Mouse (Mus musculus): ENCODE measurements around the gene Mnat1.
A peak's percentile ranks its signal among the peaks of the same experiment; 100 is the strongest.

The Mnat1 gene

GRCm38 (mm10) chr12:73205710-73206649 is 82.5 kb downstream of the Mnat1 start:
- Histone ChIP-seq H3K4me1 (replicated peaks; ENCODE audit: low read depth, low read length) (peaks cover 5% of the 10 kb centered on the region; the same call in 1 of the 2 replicates), H3K9me3 (ENCODE audit: low read length) (no peaks in the 10 kb centered on the region), H3K27me3 (ENCODE audit: insufficient read depth, low read length) (no peaks in the 10 kb centered on the region), H3K4me3 (replicated peaks; ENCODE audit: low read length) (no peak overlapping the region), H3K36me3 (ENCODE audit: insufficient read depth, low read length) (no peaks in the 10 kb centered on the region)
- TF ChIP-seq NANOG (IDR thresholded peaks at IDR 0.05; ENCODE audit: borderline replicate concordance, low read length) = no peak
- TF ChIP-seq CTCF (conservative IDR thresholded peaks at IDR 0.05; ENCODE audit: low read length) = no peak
- TF ChIP-seq POU5F1 (IDR thresholded peaks at IDR 0.05; ENCODE audit: borderline replicate concordance, low read length) = no peak

GRCm38 (mm10) chr12:73207008-73207407 is 83.5 kb downstream of the Mnat1 start:
- no peaks in the 10 kb centered on the region for H3K27me3 ChIP-seq (ENCODE audit: insufficient read depth, low read length)
- H3K4me3 ChIP-seq (replicated peaks; ENCODE audit: low read length) = no peak overlapping the region
- H3K36me3 ChIP-seq (ENCODE audit: insufficient read depth, low read length) = no peaks in the 10 kb centered on the region
- TF ChIP-seq NANOG (IDR thresholded peaks at IDR 0.05; ENCODE audit: borderline replicate concordance, low read length) = no peak
- TF ChIP-seq POU5F1 (IDR thresholded peaks at IDR 0.05; ENCODE audit: borderline replicate concordance, low read length) = no peak
- no peak for TF ChIP-seq CTCF (conservative IDR thresholded peaks at IDR 0.05; ENCODE audit: low read length)
- H3K9me3 ChIP-seq (ENCODE audit: low read length) = no peaks in the 10 kb centered on the region
- peaks cover 5% of the 10 kb centered on the region; the same call in 1 of the 2 replicates for H3K4me1 ChIP-seq (replicated peaks; ENCODE audit: low read depth, low read length)

- no peak overlapping the region for H3K4me3 ChIP-seq (replicated peaks; ENCODE audit: low read length)
- no peaks in the 10 kb centered on the region for H3K27me3 ChIP-seq (ENCODE audit: insufficient read depth, low read length)
- TF ChIP-seq NANOG (IDR thresholded peaks at IDR 0.05; ENCODE audit: borderline replicate concordance, low read length) (no peak), CTCF (conservative IDR thresholded peaks at IDR 0.05; ENCODE audit: low read length) (no peak), POU5F1 (IDR thresholded peaks at IDR 0.05; ENCODE audit: borderline replicate concordance, low read length) (no peak)
- no peaks in the 10 kb centered on the region for H3K36me3 ChIP-seq (ENCODE audit: insufficient read depth, low read length)
- H3K9me3 ChIP-seq (ENCODE audit: low read length) = no peaks in the 10 kb centered on the region
- H3K4me1 ChIP-seq (replicated peaks; ENCODE audit: low read depth, low read length) = peaks cover 5% of the 10 kb centered on the region; the same call in 1 of the 2 replicates
Observed at GRCm38 (mm10) chr12:73207461-73207860, 83.9 kb downstream of the Mnat1 start.

GRCm38 (mm10) chr12:73208518-73208917 is 85.0 kb downstream of the Mnat1 start:
- Histone ChIP-seq H3K36me3 (ENCODE audit: insufficient read depth, low read length) (no peaks in the 10 kb centered on the region), H3K4me3 (replicated peaks; ENCODE audit: low read length) (no peak overlapping the region), H3K9me3 (ENCODE audit: low read length) (no peaks in the 10 kb centered on the region), H3K27me3 (ENCODE audit: insufficient read depth, low read length) (no peaks in the 10 kb centered on the region), H3K4me1 (replicated peaks; ENCODE audit: low read depth, low read length) (peaks cover 5% of the 10 kb centered on the region; the same call in 1 of the 2 replicates)
- no peak for TF ChIP-seq NANOG (IDR thresholded peaks at IDR 0.05; ENCODE audit: borderline replicate concordance, low read length)
- no peak for TF ChIP-seq POU5F1 (IDR thresholded peaks at IDR 0.05; ENCODE audit: borderline replicate concordance, low read length)
- TF ChIP-seq CTCF (conservative IDR thresholded peaks at IDR 0.05; ENCODE audit: low read length) = no peak

- TF ChIP-seq NANOG (IDR thresholded peaks at IDR 0.05; ENCODE audit: borderline replicate concordance, low read length) (no peak), CTCF (conservative IDR thresholded peaks at IDR 0.05; ENCODE audit: low read length) (no peak), POU5F1 (IDR thresholded peaks at IDR 0.05; ENCODE audit: borderline replicate concordance, low read length) (no peak)
- no peaks in the 10 kb centered on the region for H3K27me3 ChIP-seq (ENCODE audit: insufficient read depth, low read length)
- no peaks in the 10 kb centered on the region for H3K9me3 ChIP-seq (ENCODE audit: low read length)
- H3K4me1 ChIP-seq (replicated peaks; ENCODE audit: low read depth, low read length) = peaks cover 5% of the 10 kb centered on the region; the same call in 1 of the 2 replicates
- no peaks in the 10 kb centered on the region for H3K36me3 ChIP-seq (ENCODE audit: insufficient read depth, low read length)
- H3K4me3 ChIP-seq (replicated peaks; ENCODE audit: low read length) = no peak overlapping the region
Observed at GRCm38 (mm10) chr12:73209117-73209516, 85.6 kb downstream of the Mnat1 start.

GRCm38 (mm10) chr12:73210454-73210853 is 86.9 kb downstream of the Mnat1 start:
- no peaks in the 10 kb centered on the region for H3K36me3 ChIP-seq (ENCODE audit: insufficient read depth, low read length)
- no peak overlapping the region for H3K4me3 ChIP-seq (replicated peaks; ENCODE audit: low read length)
- TF ChIP-seq NANOG (IDR thresholded peaks at IDR 0.05; ENCODE audit: borderline replicate concordance, low read length) = no peak
- no peak for TF ChIP-seq POU5F1 (IDR thresholded peaks at IDR 0.05; ENCODE audit: borderline replicate concordance, low read length)
- TF ChIP-seq CTCF (conservative IDR thresholded peaks at IDR 0.05; ENCODE audit: low read length) = no peak
- H3K9me3 ChIP-seq (ENCODE audit: low read length) = no peaks in the 10 kb centered on the region
- H3K27me3 ChIP-seq (ENCODE audit: insufficient read depth, low read length) = no peaks in the 10 kb centered on the region
- peaks cover 5% of the 10 kb centered on the region; the same call in 1 of the 2 replicates for H3K4me1 ChIP-seq (replicated peaks; ENCODE audit: low read depth, low read length)

GRCm38 (mm10) chr12:73215773-73216172 is 92.3 kb downstream of the Mnat1 start:
- no peaks in the 10 kb centered on the region for H3K27me3 ChIP-seq (ENCODE audit: insufficient read depth, low read length)
- H3K4me3 ChIP-seq (replicated peaks; ENCODE audit: low read length) = no peak overlapping the region
- no peaks in the 10 kb centered on the region for H3K9me3 ChIP-seq (ENCODE audit: low read length)
- no peaks in the 10 kb centered on the region; the same call in 1 of the 2 replicates for H3K4me1 ChIP-seq (replicated peaks; ENCODE audit: low read depth, low read length)
- H3K36me3 ChIP-seq (ENCODE audit: insufficient read depth, low read length) = peaks cover 15% of the 10 kb centered on the region
- no peak for TF ChIP-seq CTCF (conservative IDR thresholded peaks at IDR 0.05; ENCODE audit: low read length)
- no peak for TF ChIP-seq POU5F1 (IDR thresholded peaks at IDR 0.05; ENCODE audit: borderline replicate concordance, low read length)
- no peak for TF ChIP-seq NANOG (IDR thresholded peaks at IDR 0.05; ENCODE audit: borderline replicate concordance, low read length)

- no peak for TF ChIP-seq NANOG (IDR thresholded peaks at IDR 0.05; ENCODE audit: borderline replicate concordance, low read length)
- TF ChIP-seq POU5F1 (IDR thresholded peaks at IDR 0.05; ENCODE audit: borderline replicate concordance, low read length) = no peak
- peak; percentile 56 for TF ChIP-seq CTCF (conservative IDR thresholded peaks at IDR 0.05; ENCODE audit: low read length)
- Histone ChIP-seq H3K9me3 (ENCODE audit: low read length) (no peaks in the 10 kb centered on the region), H3K4me1 (replicated peaks; ENCODE audit: low read depth, low read length) (no peaks in the 10 kb centered on the region), H3K27me3 (ENCODE audit: insufficient read depth, low read length) (no peaks in the 10 kb centered on the region), H3K36me3 (ENCODE audit: insufficient read depth, low read length) (peaks cover 25% of the 10 kb centered on the region), H3K4me3 (replicated peaks; ENCODE audit: low read length) (no peak overlapping the region)
Observed at GRCm38 (mm10) chr12:73218632-73219031, 95.1 kb downstream of the Mnat1 start.

Data from E14TG2a.4 (cell line).